Mouse (Mus musculus) left cerebral cortex, adult 6 months (tissue): ENCODE data around the gene Ubxn10. TPM values are rescaled to one million over a fixed set of nuclear protein-coding genes. Genes with fewer than 3 reads are reported as not detected.

Source experiments
- long read RNA-seq, 2 experiments: library from polyadenylated mRNA; unstranded; transcript quantifications; one replicate each; pipeline ENCODE4 v2.0.0; 2019 to 2020
- polyA plus RNA-seq: library from polyadenylated mRNA; unstranded; fragments of <200 nt; fragmentation: Nextera tagmentation; gene quantifications from 2 replicates; pipeline ENCODE4 v1.2.3, GENCODE M21; 2021

Ubxn10 gene
- polyA plus RNA-seq, result 0.65 and 0.89 TPM in 2 replicates
- long read RNA-seq, experiment 1, partial matches to known transcripts, result 0 of 4 reads
- long read RNA-seq, experiment 1, other reads (novel, unspliced or antisense), result 0 of 4 reads
- long read RNA-seq, experiment 2, partial matches to known transcripts, result 0 of 3 reads
- long read RNA-seq, experiment 2, other reads (novel, unspliced or antisense), result 1 of 3 reads

GRCm38 (mm10) chr4:138737031-138737430, at the start of gene Ubxn10:
TSS of gene Ubxn10 (minus strand) at chr4:138737167.

GRCm38 (mm10) chr4:138775435-138775834, 38.5 kb upstream of the Ubxn10 start, which contains the start of gene Pla2g2d:
TSS of gene Pla2g2d (plus strand) at chr4:138775735.

GRCm38 (mm10) chr4:138757416-138757815, 20.4 kb upstream of the Ubxn10 start, which contains the start of gene Pla2g2f:
TSS of gene Pla2g2f (minus strand) at chr4:138757626.

GRCm38 (mm10) chr4:138724354-138725126, 12.4 kb downstream of the Ubxn10 start, which contains the start of gene Pla2g2c:
TSS of gene Pla2g2c (plus strand) at chr4:138724792.

Other genes with a start within 250 kb of the Ubxn10 start
- 1.1 TPM in 2 replicates for gene Vwa5b1, start 101.3 kb downstream of the Ubxn10 start, polyA plus RNA-seq
- 0.25 and 0.65 TPM in 2 replicates for gene Pla2g2c, start 12.4 kb downstream of the Ubxn10 start, polyA plus RNA-seq
- not detected in 2 replicates for gene Pla2g2f, start 20.5 kb upstream of the Ubxn10 start, polyA plus RNA-seq
- 0.38 and 0.53 TPM in 2 replicates for gene Pla2g2d, start 38.6 kb upstream of the Ubxn10 start, polyA plus RNA-seq
- gene Pla2g5, start 126.3 kb upstream of the Ubxn10 start, polyA plus RNA-seq, result 0.53 and 2.5 TPM in 2 replicates
- not detected in 2 replicates for gene Gm13030, start 136.8 kb upstream of the Ubxn10 start, polyA plus RNA-seq
- not detected in 2 replicates for gene Pla2g2e, start 140.8 kb upstream of the Ubxn10 start, polyA plus RNA-seq
- 1.4 and 9.0 TPM in 2 replicates for gene Otud3, start 176.8 kb upstream of the Ubxn10 start, polyA plus RNA-seq
- gene Rnf186, start 229.9 kb upstream of the Ubxn10 start, polyA plus RNA-seq, result not detected in 2 replicates
- 1.8 and 3.3 TPM in 2 replicates for gene Tmco4, start 235.7 kb upstream of the Ubxn10 start, polyA plus RNA-seq